Mouse (Mus musculus): ENCODE data around the gene Bmp4.

GRCm38 (mm10) chr14:46398091-46398695 lies 7.7 kb upstream of the Bmp4 start:
- TF ChIP-seq CTCF (IDR thresholded peaks at IDR 0.05) = peak; percentile 41
- no peak for TF ChIP-seq EP300 (IDR thresholded peaks at IDR 0.05)
